Mouse (Mus musculus): Measurements from ENCODE around the gene Opn1mw. TPM values are rescaled to one million over a fixed set of nuclear protein-coding genes. Genes with fewer than 3 reads are reported as not detected.
"Not testable (repeated sequence)": the region's sequence is repeated elsewhere in the genome, so short reads cannot be mapped to it uniquely, and the experiment has no call there.

Gene Opn1mw
- polyA plus RNA-seq, 1 experiment from 2014 or later: not detected

DNA sequence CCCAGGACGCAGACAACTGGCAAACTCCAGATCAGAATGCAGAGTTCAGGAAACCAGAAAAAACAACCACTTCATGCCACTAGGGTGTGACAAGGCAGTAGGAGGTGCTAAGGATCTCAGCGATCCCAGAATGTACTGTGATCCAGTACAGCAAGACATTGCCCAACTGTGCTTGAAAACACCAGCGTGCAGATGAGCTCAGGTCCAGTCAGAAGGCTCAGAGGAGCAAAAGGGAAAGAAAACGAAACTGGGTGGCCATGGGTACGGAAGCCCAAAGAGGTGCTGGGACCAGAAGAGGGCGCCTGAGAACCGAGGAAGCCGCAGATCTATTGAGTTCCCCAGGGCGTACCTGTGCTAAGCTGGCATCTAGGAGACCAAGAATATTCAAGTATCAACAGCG is 11.8 kb upstream of the Opn1mw start:
- Histone ChIP-seq H3K27ac (no peak overlapping the region), H3K9me3 (ENCODE audit: control insufficient read depth, low read length) (no peaks in the 10 kb centered on the region), H3K4me2 (replicated peaks) (peak overlapping the region; percentile 32), H3K36me3 (replicated peaks; ENCODE audit: control insufficient read depth, insufficient read depth) (no peaks in the 10 kb centered on the region), H3K27me3 (ENCODE audit: control insufficient read depth, insufficient read depth, low read length) (no peaks in the 10 kb centered on the region), H3K4me3 (replicated peaks; ENCODE audit: low read length) (no peak overlapping the region; the same call in 1 of the 2 replicates), H3K4me1 (replicated peaks; ENCODE audit: control insufficient read depth, insufficient read depth, low read length) (no peaks in the 10 kb centered on the region), H3K9ac (0 out of 2 replicates have a peak overlapping the region, but pooled peaks have one; percentile 13)
- DNase-seq (ENCODE audit: low spot score): peak; percentile 28
- WGBS: 26% methylated on average over 10 of the region's 10 CpGs
- ATAC-seq (ENCODE audit: low FRiP score): peak; percentile 69; the same call in 1 of the 2 replicates

- no peaks in the 10 kb centered on the region for H3K4me1 ChIP-seq (replicated peaks; ENCODE audit: control insufficient read depth, insufficient read depth, low read length)
- H3K4me3 ChIP-seq (replicated peaks; ENCODE audit: low read length): no peak overlapping the region
- H3K27me3 ChIP-seq (ENCODE audit: control insufficient read depth, insufficient read depth, low read length): no peaks in the 10 kb centered on the region
- WGBS: 74% methylated on average over 2 of the region's 2 CpGs
- no peak for DNase-seq (ENCODE audit: low spot score)
- no peak for ATAC-seq (ENCODE audit: low FRiP score)
- no peak overlapping the region for H3K4me2 ChIP-seq (replicated peaks)
- H3K9ac ChIP-seq: no peak overlapping the region
- no peaks in the 10 kb centered on the region for H3K36me3 ChIP-seq (replicated peaks; ENCODE audit: control insufficient read depth, insufficient read depth)
- H3K9me3 ChIP-seq (ENCODE audit: control insufficient read depth, low read length): no peaks in the 10 kb centered on the region
- no peak overlapping the region for H3K27ac ChIP-seq
Observed at GRCm38 (mm10) chrX:74124975-74125374, 2.3 kb upstream of the Opn1mw start.

DNA sequence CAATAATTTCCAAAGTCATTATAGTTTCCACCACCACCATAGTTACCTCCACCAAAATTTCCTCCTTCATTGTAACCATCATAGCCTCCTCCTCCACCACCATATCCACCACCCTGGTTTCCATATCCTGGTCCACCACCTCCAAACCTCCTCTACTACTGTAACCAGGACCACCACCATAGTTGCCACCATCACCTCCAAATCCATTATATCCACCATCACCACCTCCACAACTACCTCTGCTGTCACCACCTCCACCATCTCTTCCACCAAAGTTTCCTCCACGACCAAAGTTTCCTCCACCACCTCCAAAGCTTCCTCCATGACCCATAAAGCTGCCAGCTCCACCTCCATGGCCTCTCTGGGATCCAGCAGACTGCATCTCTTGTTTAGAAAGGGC is 8.0 kb downstream of the Opn1mw start, which contains the start of gene Mecp2:
TSS of gene Mecp2 (minus strand) at position 101 of the 400 bp plus-strand sequence.
- ATAC-seq (ENCODE audit: low FRiP score); DNase-seq (ENCODE audit: low spot score); H3K9ac ChIP-seq; H3K27ac ChIP-seq; H3K4me3 ChIP-seq (replicated peaks; ENCODE audit: low read length); H3K36me3 ChIP-seq (replicated peaks; ENCODE audit: control insufficient read depth, insufficient read depth); H3K4me1 ChIP-seq (replicated peaks; ENCODE audit: control insufficient read depth, insufficient read depth, low read length); H3K4me2 ChIP-seq (replicated peaks); H3K9me3 ChIP-seq (ENCODE audit: control insufficient read depth, low read length); H3K27me3 ChIP-seq (ENCODE audit: control insufficient read depth, insufficient read depth, low read length): not testable (repeated sequence)
- 40% methylated on average over 1 of the region's 1 CpGs for WGBS

DNA sequence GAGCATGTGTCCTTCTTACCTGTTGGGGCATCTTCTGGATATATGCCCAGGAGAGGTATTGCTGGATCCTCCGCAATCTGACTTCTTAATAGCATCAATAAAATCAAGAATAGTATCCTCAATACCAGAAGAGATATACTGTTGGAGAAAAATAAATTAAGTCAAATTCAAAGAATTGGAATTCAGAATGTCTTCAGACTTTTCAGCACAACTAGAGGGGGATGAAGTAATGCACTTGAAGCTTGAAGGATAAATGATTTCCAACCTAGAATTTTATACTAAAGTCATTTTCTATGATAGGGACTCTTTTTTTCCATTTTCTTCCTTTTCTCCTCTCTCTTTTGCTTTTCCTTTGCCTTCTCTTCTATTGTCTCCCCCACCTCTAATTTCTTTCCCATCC is 40.5 kb downstream of the Opn1mw start, which contains the start of gene Tex28:
TSS of gene Tex28 (minus strand) at position 101 of the 400 bp plus-strand sequence.
- Histone ChIP-seq H3K4me1 (replicated peaks; ENCODE audit: control insufficient read depth, insufficient read depth, low read length) (no peaks in the 10 kb centered on the region), H3K9me3 (ENCODE audit: control insufficient read depth, low read length) (no peaks in the 10 kb centered on the region), H3K4me3 (replicated peaks; ENCODE audit: low read length) (no peak within 1 kb of the TSS), H3K9ac (no peak within 1 kb of the TSS), H3K36me3 (replicated peaks; ENCODE audit: control insufficient read depth, insufficient read depth) (no peaks in the 10 kb centered on the region), H3K27ac (no peak within 1 kb of the TSS), H3K4me2 (replicated peaks) (no peak within 1 kb of the TSS), H3K27me3 (ENCODE audit: control insufficient read depth, insufficient read depth, low read length) (no peaks in the 10 kb centered on the region)
- 100% methylated on average over 1 of the region's 1 CpGs for WGBS
- DNase-seq (ENCODE audit: low spot score) (no peak), ATAC-seq (ENCODE audit: low FRiP score) (no peak)

DNA sequence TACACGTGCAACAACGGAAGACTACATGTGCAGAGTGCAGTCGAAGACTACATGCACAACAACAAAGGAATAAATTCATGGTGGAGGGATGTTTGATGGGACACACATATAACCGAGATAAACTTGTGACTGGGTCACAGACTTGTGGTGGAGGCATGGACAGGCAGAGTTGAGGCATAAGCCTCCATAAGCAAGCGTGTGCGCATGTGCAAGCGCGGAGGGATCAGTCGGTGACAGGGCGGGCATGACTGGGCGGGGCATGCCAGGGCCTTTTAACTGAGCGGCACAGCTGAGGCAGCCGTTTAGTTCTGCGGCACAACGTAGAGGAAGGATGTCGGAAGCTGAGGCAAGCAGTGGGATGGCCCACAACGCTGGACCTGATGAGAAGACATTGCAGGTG is 49.7 kb downstream of the Opn1mw start, which contains the start of gene Tktl1:
TSS of gene Tktl1 (plus strand) at position 301 of the 400 bp plus-strand sequence.
- Histone ChIP-seq H3K4me3 (replicated peaks; ENCODE audit: low read length) (no peak within 1 kb of the TSS), H3K36me3 (replicated peaks; ENCODE audit: control insufficient read depth, insufficient read depth) (no peaks in the 10 kb centered on the region), H3K4me2 (replicated peaks) (no peak within 1 kb of the TSS), H3K27ac (no peak within 1 kb of the TSS), H3K9me3 (ENCODE audit: control insufficient read depth, low read length) (no peaks in the 10 kb centered on the region), H3K9ac (no peak within 1 kb of the TSS), H3K27me3 (ENCODE audit: control insufficient read depth, insufficient read depth, low read length) (no peaks in the 10 kb centered on the region), H3K4me1 (replicated peaks; ENCODE audit: control insufficient read depth, insufficient read depth, low read length) (no peaks in the 10 kb centered on the region)
- DNase-seq (ENCODE audit: low spot score) (no peak), ATAC-seq (ENCODE audit: low FRiP score) (no peak)
- 88% methylated on average over 17 of the region's 17 CpGs for WGBS

Other genes with a start within 250 kb of the Opn1mw start
- 0.39 TPM in 1 of 2 replicates, not detected in the other for gene Avpr2, start 235.4 kb upstream of the Opn1mw start, polyA plus RNA-seq (2014; fragmentation: Nextera tagmentation; extraction: Ambion mirVana)
- 135 and 147 TPM in 2 replicates for gene L1cam, start 231.4 kb upstream of the Opn1mw start, polyA plus RNA-seq (2014; fragmentation: Nextera tagmentation; extraction: Ambion mirVana)
- gene Arhgap4, start 205.6 kb upstream of the Opn1mw start, polyA plus RNA-seq (2014; fragmentation: Nextera tagmentation; extraction: Ambion mirVana): 3.0 and 3.1 TPM in 2 replicates
- gene Naa10, start 205.5 kb upstream of the Opn1mw start, polyA plus RNA-seq (2014; fragmentation: Nextera tagmentation; extraction: Ambion mirVana): 86.8 and 98.0 TPM in 2 replicates
- 11.3 and 15.4 TPM in 2 replicates for gene Renbp, start 196.6 kb upstream of the Opn1mw start, polyA plus RNA-seq (2014; fragmentation: Nextera tagmentation; extraction: Ambion mirVana)
- gene Hcfc1, start 161.1 kb upstream of the Opn1mw start, polyA plus RNA-seq (2014; fragmentation: Nextera tagmentation; extraction: Ambion mirVana): 55.3 and 57.3 TPM in 2 replicates
- 30.9 and 31.2 TPM in 2 replicates for gene Irak1, start 103.5 kb upstream of the Opn1mw start, polyA plus RNA-seq (2014; fragmentation: Nextera tagmentation; extraction: Ambion mirVana)
- gene Mecp2, start 7.9 kb downstream of the Opn1mw start, polyA plus RNA-seq (2014; fragmentation: Nextera tagmentation; extraction: Ambion mirVana): 15.5 and 15.6 TPM in 2 replicates
- gene Tex28, start 40.4 kb downstream of the Opn1mw start, polyA plus RNA-seq (2014; fragmentation: Nextera tagmentation; extraction: Ambion mirVana): not detected in 2 replicates
- gene Tktl1, start 49.8 kb downstream of the Opn1mw start, polyA plus RNA-seq (2014; fragmentation: Nextera tagmentation; extraction: Ambion mirVana): 0.08 TPM in 1 of 2 replicates, not detected in the other
- 92.7 and 100.0 TPM in 2 replicates for gene Flna, start 122.4 kb downstream of the Opn1mw start, polyA plus RNA-seq (2014; fragmentation: Nextera tagmentation; extraction: Ambion mirVana)
- gene Emd, start 127.2 kb downstream of the Opn1mw start, polyA plus RNA-seq (2014; fragmentation: Nextera tagmentation; extraction: Ambion mirVana): 14.7 and 17.0 TPM in 2 replicates
- 484 and 540 TPM in 2 replicates for gene Rpl10, start 143.3 kb downstream of the Opn1mw start, polyA plus RNA-seq (2014; fragmentation: Nextera tagmentation; extraction: Ambion mirVana)
- 48.4 and 56.5 TPM in 2 replicates for gene Taz, start 154.4 kb downstream of the Opn1mw start, polyA plus RNA-seq (2014; fragmentation: Nextera tagmentation; extraction: Ambion mirVana)
- 3.0 and 3.6 TPM in 2 replicates for gene Dnase1l1, start 154.9 kb downstream of the Opn1mw start, polyA plus RNA-seq (2014; fragmentation: Nextera tagmentation; extraction: Ambion mirVana)
- gene Atp6ap1, start 169.6 kb downstream of the Opn1mw start, polyA plus RNA-seq (2014; fragmentation: Nextera tagmentation; extraction: Ambion mirVana): 248 and 297 TPM in 2 replicates
- 781 and 862 TPM in 2 replicates for gene Gdi1, start 177.5 kb downstream of the Opn1mw start, polyA plus RNA-seq (2014; fragmentation: Nextera tagmentation; extraction: Ambion mirVana)
- gene Fam50a, start 185.6 kb downstream of the Opn1mw start, polyA plus RNA-seq (2014; fragmentation: Nextera tagmentation; extraction: Ambion mirVana): 45.3 and 46.8 TPM in 2 replicates
- 44.5 and 45.6 TPM in 2 replicates for gene Plxna3, start 201.6 kb downstream of the Opn1mw start, polyA plus RNA-seq (2014; fragmentation: Nextera tagmentation; extraction: Ambion mirVana)
- gene Lage3, start 226.2 kb downstream of the Opn1mw start, polyA plus RNA-seq (2014; fragmentation: Nextera tagmentation; extraction: Ambion mirVana): 64.0 and 87.6 TPM in 2 replicates
- gene Ubl4a, start 245.8 kb downstream of the Opn1mw start, polyA plus RNA-seq (2014; fragmentation: Nextera tagmentation; extraction: Ambion mirVana): 68.4 and 74.3 TPM in 2 replicates
- 7.1 and 9.5 TPM in 2 replicates for gene Slc10a3, start 245.9 kb downstream of the Opn1mw start, polyA plus RNA-seq (2014; fragmentation: Nextera tagmentation; extraction: Ambion mirVana)

Data from hindbrain, embryonic 14.5 days (tissue).